Mouse (Mus musculus): ENCODE data around the gene Bpifb5. TPM values are rescaled to one million over a fixed set of nuclear protein-coding genes. Genes with fewer than 3 reads are reported as not detected.
"Not testable (repeated sequence)": the region's sequence is repeated elsewhere in the genome, so short reads cannot be mapped to it uniquely, and the experiment has no call there.

Gene Bpifb5
- not detected for total RNA-seq (2022)

DNA sequence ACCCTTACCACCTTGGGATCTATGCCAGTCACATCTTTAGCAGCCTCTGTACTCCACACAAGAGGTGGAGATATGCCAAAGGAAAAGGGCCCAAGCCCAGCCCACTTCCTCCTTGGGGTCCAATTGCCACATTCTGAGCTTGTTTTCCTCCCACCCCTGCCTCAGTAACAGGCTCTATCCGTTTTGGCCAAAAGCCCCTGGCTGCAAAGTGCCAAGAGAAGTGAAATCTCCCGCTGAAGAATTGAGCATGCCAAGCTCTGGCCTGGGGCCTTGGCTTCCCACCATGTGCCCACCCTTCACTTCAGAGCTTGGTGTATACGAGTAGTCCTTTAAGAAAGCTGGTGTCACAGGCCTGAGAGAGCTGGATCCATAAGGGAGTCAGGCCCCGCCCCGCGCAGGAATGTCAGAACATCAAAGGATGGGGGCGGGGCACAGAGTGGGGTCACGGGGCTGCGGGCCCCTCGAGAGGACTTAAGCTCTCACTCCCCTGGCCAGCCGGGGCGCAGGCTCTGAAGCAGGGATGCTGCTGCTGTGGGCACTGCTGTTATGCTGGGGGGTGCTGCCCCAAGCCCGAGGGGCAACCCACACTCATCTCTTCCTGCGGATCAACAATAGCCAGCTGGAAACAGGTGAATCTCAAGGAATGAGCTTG, at the start of gene Bpifb5:
TSS of gene Bpifb5 (plus strand) at position 478 of the 652 bp plus-strand sequence.
- no peak for DNase-seq (ENCODE audit: low spot score)

DNA sequence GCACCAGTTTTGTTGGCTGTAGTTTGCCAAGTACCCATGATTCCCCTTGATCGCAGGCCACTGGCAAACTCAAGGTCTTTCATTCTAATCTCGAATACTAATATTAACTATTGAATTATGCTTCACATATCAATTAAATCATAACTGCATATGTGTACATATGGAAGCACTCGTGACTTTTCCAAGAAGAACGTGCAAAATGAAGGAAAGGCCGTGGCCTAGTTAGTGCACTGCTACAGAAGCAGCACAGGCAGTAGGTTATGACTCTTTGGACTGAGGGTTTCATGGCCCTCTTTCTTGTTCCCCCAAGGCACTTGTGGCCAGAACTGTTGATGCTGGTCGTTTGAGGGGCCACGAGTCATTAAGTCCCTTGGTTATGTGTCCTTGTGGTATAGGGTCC, 41.6 kb upstream of the Bpifb5 start:
- DNase-seq (ENCODE audit: low spot score): not testable (repeated sequence)

DNA sequence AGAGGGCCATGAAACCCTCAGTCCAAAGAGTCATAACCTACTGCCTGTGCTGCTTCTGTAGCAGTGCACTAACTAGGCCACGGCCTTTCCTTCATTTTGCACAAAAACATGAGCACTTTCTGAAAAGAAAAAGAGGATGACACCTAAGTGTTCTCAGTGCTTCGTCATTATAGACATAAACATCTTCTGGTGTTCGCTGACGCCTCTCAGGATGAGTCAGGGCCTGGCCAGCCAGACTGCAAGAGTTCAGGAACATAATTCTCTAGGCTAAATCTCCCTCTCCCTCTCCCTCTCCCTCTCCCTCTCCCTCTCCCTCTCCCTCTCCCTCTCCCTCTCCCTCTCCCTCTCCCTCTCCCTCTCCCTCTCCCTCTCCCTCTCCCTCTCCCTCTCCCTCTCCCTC, 40.5 kb upstream of the Bpifb5 start:
- not testable (repeated sequence) for DNase-seq (ENCODE audit: low spot score)

DNA sequence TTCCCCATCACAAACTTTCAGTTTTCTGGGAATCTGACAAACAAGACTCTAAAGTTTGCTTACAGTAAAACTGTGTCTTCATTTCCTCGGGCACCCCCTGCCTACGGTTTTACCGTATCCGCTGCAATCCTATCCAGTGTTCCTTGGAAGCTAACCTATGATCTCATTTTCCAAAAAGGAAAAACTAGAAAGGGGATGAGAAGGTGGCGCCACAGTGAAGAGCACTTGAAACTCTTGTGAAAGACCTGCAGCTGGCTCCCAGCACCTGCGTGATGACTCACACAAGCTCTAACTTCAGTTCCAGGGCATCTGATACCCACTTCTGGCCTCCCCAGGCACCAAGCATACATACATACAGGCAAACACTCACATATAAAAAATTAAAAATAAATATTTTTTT, 38.2 kb upstream of the Bpifb5 start:
- no peak for DNase-seq (ENCODE audit: low spot score)

DNA sequence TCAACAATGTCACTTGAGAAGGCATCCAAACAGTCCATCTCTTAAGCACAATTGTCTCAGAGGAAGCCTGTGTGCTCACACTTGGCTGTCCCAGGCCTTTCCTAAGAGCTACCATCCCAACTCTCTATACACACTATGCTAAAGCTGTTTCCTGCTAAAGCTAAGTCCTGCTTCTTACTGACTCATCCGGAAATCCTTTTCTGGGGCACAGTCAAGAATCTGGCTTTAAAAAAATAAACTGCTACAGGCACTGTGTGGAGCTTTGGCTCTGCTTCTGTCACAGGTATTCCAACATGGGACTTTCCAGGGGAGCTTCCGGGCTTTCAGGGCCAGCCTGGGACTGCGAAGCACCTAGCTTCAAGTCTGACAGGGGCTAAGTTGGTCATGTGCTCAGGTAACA, 37.8 kb upstream of the Bpifb5 start:
- no peak for DNase-seq (ENCODE audit: low spot score)

DNA sequence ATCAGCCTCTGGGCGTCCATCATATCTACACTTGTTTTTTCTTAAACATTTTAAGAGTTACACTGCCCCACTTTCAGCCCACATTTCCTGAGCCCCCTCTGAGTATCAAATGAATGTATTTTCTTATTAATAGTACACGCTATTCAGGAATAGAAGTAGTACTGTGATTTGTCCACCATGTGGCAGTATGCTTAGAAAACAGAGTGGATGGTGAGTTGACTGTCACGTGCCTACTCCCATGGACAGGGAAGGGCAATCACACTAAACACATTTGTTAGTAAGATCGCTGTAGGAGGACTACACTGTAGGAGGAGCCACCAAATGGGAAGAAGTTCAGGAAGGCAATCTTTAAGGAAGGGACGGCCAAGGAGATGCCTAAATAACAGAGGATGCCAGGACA, 36.1 kb upstream of the Bpifb5 start:
- no peak for DNase-seq (ENCODE audit: low spot score)

DNA sequence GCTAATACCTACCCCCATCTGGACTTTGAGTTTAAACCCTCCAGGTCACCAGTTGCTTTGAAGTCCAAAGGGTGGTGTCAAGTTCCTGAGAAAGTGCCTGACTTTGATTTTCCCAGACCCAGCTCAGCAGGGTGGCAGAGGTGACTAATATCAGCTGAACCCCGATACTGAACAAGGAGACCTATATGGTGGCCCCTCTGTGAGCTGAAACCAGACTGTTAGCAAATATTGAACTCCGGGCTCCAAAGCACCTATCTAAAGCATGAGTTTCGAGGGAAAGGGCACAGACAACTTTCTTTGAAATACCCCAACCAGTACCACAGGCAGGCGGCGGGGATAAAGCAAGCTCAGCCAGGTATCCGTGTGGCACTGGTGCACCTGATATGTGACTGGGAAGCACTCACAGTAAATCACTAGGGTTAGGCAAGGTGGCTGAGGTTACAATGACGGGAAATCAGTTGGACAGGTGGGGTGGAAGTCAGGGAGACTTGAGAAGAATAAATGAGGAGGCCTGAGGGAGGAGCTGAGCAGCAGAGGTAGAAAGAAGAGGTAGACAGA, 33.6 kb upstream of the Bpifb5 start:
- no peak for DNase-seq (ENCODE audit: low spot score)

DNA sequence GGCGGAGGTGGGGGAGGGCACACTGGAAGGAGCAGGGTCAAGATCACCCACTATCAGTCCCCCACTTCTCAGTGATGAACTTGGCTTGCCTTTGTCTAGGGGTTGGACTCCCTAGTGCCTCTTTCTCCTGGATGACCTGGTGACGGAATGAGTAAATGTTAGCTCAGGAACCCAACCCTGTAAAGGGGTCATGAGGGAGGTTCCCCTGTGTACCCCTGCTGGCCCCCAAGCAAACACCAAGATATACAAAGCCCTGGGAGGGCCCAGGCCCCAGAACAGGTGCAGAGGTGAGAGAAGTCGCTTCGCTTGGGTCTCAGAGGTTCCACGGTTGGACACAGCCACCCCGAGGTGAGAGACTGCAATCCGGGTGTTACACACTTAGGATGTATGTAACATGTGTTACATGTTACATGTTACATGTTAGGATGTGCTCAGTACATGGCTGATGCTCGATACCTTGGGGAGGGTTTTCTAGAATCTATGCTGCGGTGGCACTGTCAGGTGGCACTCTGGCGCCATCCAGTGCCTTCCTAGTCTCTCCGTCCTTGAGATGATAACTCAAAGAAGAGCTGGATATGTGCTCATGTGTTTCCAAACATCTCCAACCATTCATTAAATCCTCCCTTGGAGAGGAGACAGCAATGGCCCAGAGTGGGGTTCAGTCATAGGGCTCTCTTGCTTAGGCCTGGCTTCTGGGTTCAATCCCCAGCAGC, 32.8 kb upstream of the Bpifb5 start, which contains the start of gene Bpifb1:
TSS of gene Bpifb1 (plus strand) at position 273 of the 713 bp plus-strand sequence.
- DNase-seq (ENCODE audit: low spot score): no peak

DNA sequence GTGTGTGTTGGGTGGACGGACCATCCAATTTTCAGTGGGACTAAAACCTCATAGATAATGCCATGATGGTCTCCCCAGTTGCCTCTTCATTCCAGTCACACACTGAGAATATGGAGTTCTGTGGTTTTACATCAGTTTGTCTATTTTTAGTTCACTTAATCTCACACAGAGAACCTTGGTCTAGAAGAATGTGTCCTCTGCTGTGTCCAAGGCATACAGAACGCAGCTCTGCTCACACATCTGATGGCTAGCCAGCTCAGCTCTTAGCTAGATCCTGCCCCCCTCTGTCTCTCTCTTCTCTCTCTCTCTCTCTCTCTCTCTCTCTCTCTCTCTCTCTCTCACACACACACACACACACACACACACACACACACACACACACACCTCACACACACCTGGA, 31.4 kb upstream of the Bpifb5 start:
- no peak for DNase-seq (ENCODE audit: low spot score)

DNA sequence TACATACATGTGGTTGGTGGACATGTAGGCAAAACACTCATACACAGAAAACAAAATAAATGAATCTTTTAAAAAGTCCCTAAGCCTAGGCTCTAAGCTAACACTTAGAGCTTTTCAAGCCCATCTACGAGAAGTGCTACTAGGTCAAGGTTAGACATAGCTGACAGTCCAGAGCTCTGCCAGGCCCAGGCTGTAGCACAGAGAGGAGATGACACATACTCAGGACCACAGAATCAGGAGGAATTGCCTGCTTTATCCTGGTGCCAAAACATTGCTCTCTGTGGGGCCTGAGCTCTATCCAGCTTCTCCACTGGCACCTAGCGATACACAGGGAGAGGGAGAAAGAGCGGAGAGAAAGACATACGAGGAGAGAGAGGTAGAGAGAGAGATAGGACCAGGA, 30.5 kb upstream of the Bpifb5 start:
- DNase-seq (ENCODE audit: low spot score): no peak

DNA sequence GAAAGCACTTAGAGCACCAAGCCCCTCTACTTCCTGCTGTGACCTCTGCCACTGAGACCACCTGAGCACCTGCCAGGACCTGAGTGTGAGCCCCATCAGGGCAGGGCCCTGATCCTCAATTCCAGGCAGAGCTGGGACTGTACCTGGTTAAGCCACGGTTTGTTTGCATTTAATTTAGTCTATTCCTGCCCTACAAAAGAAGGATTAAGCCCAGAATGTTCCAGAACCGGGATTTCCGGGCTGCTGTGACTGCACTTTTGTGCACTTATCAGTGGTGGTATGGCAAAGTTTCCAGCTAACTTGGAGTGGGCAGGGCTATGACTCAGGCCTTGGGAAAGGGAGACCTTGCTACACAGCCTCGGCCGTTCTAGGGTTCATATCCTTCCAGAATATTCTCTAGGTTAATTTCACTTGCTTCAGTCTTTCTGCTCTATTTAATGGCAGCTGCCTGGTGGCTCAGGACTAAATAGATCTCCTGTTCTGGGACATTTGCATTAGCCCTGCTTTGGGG, 29.5 kb upstream of the Bpifb5 start:
- DNase-seq (ENCODE audit: low spot score): no peak

DNA sequence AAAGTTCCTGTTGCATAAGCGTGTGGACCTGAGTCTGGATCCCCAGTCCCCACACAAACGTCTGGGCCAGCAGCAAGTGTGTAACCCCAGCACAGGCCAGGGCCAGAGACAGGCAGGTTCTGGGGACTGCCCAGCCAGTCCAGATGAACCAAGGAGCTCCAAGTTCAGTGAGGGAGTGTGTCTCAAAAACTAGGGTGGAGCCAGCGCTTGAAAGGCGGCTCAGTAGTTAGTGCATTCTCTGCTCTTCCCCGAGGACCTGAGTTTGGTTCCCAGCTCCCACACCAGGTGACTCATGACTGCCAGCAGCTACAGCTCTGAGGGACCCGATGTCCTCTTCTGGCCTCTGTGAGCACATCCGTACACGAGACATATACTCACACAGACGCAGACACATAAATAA, 26.5 kb upstream of the Bpifb5 start:
- no peak for DNase-seq (ENCODE audit: low spot score)

DNA sequence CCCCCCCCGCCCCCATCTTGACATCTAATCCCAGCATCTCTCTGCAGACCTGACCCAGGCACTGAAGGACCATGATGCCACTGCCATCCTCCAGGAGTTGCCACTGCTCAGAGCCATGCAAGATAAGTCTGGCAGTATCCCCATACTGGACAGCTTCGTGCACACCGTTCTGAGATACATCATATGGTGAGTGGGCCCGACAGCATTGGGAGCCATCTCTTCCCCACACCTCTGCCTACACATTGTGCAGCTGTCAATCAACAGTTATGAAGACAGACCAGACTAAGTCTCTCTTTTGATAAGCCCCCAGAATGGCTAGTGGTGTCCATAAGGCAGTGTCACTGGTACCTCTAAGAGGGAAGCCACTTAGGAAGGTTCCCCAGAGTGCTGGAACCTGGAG, 18.9 kb upstream of the Bpifb5 start:
- DNase-seq (ENCODE audit: low spot score): no peak

DNA sequence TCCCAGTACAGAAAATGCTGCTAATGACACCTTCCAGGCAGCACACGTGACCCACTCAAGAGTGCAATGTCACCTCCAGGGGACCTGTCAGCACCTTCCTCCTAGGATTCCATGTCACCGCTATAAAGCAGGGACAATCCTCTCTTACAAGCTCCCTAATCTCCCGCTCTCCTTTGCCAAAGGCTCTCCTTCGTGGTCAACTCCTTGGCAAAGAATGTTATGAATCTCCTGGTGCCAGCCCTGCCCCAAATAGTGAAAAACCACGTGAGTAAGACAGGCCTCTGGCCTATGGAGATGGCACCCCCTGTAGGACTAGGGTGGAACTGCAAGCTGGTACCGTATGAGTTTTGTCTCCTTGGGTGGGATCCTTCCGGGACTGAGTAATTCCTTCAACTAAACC, 16.6 kb upstream of the Bpifb5 start:
- peak; percentile 49 for DNase-seq (ENCODE audit: low spot score)

DNA sequence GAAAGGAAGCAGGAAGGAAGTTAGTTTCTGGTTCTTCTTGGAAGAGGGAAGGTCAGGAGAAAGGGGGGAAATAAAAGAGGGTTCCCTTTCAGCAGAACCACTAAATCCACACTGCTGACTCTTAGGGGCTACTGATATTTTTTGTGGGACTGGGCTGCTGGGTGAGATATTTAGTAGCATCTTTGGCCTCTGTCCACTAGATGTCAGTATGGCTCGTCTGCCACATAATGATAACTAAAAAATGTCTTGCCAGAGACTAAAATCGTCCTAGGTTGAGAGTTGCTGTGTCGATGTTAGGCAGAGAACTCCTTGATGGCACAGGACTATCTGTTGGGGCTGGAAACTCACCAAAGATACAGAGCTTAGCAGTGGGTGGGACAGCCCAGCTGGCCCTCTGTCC, 14.4 kb upstream of the Bpifb5 start:
- DNase-seq (ENCODE audit: low spot score): no peak

DNA sequence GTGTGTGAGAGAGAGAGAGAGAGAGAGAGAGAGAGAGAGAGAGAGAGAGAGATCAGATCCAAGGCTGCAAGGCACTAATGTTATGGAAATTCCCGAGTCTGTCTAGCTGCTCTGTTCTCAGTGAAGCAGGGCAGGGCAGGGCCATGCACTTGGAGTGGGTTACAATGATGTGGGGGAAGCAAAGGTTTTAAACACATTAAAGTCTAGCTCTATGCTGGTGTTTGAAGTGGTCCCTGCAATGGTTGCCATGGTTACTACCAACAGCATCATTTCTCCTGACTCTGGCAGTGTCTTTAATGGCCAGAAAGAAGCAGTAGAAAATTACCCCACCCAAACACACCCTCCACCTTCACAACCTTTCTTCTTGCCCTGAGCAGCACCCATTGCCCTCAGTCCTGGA, 12.4 kb upstream of the Bpifb5 start:
- DNase-seq (ENCODE audit: low spot score): no peak

DNA sequence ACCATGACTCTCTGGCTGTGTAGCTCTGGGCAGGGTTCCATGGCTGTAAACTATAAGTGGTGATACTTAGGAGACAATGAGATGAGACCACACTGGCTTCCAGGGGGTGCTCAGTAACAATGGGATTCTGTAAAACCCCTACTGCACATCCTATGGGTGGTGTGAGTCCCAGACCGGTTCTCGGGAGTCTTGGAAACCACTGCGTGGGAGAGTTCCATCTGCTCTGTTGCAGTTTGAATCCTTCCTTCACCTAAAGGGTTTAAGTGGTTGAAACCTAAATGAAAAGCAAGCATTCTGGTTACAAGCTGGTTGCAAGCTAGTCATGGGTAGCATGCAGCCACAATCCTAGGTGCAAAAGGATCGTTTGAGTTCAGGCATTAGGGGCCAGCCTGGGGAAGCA, 11.7 kb upstream of the Bpifb5 start:
- DNase-seq (ENCODE audit: low spot score): no peak

DNA sequence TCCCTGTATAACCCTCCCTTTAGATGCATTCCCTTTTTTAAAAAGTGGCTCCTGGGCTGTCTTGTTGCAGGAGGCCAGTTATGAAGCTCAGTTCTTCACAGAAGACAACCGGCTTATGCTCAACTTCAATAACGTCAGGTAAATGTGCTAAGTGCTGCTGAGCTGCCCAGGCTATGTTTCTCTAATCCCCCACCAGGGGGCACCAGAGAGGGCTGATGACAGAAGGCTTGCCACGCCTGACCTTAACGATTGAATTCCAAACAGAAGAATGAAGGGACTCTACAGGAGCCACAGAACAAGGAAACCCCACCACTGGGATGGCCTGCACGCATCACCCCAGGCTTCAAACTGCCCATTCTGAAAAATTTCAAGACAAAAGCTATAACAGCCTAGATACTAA, 8.4 kb upstream of the Bpifb5 start:
- DNase-seq (ENCODE audit: low spot score): peak; percentile 45

DNA sequence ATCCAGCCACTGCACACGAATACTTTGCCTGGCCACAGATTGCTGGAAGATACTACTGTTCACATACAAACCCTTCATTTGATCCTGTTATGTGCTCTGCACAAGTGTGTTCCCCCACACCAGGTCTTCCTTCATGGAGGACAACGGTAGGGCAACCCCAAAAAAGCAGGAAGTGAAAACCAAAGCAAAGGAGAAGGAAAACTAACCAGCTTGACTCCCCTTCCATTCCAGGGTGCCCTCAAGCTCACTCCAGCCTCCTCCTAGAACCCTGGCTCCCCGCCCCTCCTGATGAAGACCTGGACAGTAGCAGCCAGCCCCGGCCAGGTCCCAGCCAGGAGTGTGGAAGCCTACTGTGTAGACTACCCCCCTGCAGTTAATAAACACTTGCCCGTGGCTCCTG, 3.6 kb upstream of the Bpifb5 start:
- DNase-seq (ENCODE audit: low spot score): no peak

DNA sequence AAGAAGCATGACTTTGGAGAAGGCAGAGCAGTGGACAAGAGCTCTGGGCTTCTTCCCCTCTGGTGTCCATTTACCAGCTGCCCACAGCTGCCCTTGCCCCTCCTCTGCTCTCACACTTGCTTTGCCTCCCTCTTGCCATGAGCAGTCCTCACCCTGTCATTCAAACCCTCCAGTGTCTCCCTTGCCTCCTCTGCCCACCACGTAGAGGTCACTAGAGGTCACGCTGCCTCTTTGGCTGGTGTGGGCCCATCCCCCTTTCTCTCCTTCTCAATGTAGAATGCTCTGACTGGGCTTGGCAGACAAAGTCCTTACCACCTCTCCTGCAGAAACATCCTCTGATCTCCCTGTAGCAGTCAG, 353 bp downstream of the Bpifb5 start:
- DNase-seq (ENCODE audit: low spot score): no peak

DNA sequence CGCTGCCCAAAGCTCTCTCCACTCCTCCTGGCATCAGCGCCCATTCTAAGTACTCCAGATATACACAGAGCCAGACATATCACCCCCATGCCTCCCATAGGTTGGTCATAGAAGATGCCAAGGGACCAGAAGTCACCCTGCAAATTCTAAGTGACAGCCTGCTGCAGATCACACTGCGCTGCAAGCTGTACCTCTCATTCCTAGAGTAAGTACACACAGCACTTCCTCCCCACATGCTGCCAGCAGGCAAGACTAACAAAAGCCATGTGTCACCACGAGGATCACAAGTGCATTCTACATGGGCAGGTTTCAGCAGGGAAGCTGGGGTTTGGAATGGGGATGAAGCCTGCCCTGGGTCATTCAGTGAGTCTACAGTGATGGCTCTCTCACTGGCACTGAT, 3.4 kb downstream of the Bpifb5 start:
- DNase-seq (ENCODE audit: low spot score): no peak

DNA sequence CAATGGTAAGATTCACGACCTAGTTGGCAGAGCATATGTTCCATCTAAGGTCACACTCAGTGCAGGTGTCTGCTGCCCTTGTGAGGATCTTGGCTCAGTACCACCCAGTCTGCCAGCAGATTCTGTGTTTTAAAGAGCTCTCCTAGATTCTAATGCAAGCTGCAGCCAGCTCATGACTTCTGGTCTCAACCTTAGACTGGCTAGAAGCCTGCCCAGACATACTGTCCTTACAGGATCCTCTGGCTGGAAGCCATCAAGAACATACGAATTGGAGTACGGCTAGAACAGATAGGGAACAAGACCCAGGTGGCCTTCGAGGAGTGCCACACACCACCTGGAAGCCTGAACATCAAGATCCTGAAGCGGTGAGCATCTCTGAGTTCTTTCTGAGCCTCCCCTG, 4.3 kb downstream of the Bpifb5 start:
- DNase-seq (ENCODE audit: low spot score): no peak

DNA sequence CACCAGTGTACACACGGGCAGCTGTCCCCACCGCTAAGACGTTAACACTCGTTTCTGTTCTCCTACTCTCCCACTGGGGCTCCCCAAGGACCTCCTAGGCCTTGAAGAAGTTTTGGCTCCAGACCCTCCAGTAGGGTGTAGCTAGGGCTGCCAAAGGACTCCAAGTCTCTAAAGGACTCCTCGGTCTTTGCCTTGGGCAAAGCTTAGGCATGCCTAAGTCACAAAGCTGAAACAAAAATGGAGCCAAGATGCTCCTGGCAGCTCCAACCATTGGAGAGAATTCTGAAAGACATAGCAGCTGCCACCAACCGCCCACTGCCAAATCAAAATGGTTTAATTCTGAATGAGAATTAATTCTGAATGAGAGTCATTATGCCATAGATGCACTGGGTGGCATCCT, 9.9 kb downstream of the Bpifb5 start:
- DNase-seq (ENCODE audit: low spot score): no peak

All from heart, adult 8-10 months (tissue).